Mouse (Mus musculus): ENCODE results near the gene Duox1.
"Not testable (repeated sequence)": the region's sequence is repeated elsewhere in the genome, so short reads cannot be mapped to it uniquely, and the experiment has no call there.

The Duox1 gene

DNA sequence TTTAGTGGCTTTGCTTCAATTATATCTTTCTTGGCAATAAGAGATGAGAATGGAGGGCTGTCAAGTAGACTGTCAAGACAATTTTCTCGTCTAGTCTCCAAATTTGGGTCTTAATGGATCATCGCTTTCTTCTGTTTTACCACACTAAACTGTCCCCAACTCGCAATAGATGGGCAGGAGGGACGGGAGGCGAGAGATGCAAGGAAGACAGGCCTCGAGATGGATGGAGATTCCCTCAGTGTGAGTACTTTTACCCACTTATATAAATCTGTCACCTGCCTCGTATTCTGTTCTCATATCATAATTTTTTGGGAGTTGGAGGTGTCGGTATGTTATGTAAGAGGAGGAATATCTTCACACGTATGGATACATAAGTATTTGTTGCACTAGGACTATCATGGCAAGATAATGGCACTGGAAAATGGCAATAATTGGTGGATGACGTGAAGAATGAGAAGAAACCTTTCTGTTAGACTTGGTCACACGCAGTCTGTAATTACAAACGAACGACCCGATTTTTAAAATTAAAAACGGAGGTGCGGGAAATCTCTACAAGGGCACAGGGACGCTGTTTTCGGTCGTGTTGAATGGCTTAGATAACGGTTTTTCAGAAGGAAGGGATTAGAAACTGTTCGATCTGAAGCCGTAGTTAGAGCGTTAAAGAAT is 59.3 kb downstream of the Duox1 start:
- no peak for DNase-seq (ENCODE audit: low read depth, low spot score)

DNA sequence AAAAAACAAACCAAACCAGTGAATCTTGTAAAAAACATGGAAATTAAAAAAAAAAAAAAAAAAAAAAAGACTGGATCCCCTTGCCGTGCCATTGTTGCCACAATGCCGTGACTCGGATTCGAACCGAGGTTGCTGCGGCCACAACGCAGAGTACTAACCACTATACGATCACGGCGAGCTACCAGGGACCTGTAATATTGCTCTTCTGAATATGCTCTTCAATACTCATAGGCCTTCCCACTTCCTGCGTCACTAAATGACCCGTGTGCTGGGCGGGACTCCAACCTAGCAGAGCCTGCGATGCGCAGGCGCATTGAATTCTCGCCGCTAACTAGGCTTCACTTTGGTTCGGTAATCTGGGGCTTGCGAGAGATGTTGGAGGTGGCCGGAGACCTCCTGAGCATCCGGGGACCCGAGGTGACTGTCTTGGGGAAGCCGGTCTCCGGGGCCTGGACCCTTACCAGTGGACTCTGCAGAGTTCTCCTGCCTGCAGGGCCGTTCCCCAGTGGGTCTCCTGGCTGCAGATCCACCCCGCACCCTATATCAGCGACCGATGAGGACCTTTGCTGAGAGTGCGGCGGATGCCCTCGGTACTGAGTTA is 60.0 kb downstream of the Duox1 start:
- DNase-seq (ENCODE audit: low read depth, low spot score): peak; percentile 91

DNA sequence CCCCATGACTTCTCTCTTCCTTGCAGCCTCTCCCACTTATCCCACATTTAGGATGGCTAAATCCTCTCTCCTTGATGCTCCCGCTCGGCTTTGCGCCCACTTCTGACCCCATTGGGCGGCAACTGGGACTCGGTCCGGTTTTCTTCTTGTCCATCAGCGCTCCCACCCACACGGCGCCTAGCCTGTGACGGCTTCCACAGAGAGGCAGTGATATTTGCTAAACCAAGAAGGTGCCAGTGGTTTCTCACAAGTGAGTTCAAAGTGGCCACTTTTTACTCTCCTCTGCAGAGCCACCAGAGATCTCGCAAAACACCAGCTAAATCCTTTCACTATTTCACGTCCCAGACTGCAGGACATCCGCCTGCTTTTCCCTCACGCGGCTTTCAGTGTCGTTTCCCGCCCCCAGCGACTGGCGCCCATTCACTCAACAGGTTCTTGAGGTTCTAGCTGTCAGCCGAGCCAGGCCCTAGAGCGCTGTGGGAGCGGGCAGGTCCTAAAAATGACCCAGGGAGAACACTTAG is 60.6 kb downstream of the Duox1 start:
- no peak for DNase-seq (ENCODE audit: low read depth, low spot score)

DNA sequence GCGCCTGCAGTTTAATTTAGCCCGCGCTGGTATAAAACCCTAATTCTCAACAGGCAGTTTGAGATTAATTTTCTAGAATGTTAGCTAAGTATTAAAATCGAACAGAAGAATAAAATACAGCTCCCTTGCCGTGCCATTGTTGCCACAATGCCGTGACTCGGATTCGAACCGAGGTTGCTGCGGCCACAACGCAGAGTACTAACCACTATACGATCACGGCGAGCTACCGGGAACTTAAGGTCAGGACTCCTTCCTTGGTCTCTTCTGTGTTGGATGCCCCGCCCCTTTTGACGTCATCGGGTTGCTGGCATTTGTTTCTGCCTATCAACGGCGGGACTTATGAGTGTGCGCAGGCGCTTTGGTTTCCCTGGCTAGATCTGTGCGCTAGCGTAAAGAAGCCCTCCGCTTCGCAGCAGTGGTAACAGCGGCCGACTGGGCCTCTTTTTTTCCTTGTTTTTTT is 61.8 kb downstream of the Duox1 start:
- peak; percentile 76 for DNase-seq (ENCODE audit: low read depth, low spot score)

DNA sequence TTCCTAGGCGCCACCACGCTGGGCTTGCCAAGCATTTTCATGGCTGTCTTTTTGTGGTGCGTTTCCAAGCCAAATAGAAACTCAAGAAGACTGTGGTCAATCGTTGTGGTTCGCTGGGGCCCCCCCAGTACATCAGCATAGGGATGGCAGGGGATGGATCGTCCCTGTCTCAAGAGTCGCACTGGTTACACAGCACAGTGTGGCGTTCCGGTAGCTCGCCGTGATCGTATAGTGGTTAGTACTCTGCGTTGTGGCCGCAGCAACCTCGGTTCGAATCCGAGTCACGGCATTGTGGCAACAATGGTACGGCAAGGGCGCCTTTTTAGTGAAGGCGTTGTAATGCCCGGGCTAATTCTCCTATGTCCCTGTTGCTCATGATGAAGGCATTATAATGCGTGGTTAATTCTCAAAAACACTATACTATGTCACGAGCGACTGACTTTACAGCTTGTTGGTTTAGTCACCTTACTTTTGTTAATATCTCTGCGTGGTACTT is 62.3 kb downstream of the Duox1 start:
- no peak for DNase-seq (ENCODE audit: low read depth, low spot score)

DNA sequence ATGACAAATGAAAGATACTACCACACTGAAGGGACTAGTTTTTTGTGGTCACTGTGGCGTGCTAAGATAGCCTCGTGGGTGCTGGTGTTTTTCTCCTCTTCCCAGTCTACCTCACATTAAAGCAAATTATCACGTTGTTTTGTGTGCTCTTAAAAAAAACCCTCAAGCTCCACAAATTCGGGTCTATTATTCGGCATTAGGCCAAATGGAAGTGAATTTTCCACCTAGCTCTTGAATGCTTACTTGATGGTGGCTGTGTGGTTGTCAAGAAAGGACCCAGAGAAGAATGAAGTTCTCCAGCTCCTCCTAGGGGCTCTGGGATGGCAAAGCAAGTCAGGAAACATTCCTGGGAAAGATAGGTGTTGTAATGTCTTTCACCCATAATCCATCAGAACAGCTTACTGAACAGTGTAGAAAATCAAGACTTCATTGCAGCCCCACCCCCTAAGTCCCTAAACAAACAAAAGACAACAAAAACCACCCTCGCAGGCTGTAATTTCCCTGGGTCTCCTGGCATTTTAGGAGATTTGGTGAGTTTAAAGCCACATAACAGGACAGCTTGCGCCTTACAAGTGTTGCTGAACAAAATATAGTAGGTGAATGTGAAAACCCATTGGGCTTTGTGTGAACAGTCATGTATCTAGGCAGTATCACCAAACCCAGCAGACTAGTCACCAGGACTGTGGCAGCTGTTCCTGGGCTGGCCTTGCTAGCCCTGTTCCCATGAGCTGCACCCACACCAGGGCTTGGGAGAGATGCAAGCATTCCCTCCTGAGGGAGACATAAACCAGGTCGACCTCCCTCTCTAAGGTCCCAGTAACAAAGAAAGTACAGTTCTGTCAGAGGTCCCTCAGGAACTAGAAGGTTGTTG is 63.2 kb downstream of the Duox1 start:
- no peak for DNase-seq (ENCODE audit: low read depth, low spot score)

GRCm38 (mm10) chr2:122379292-122379650 is 63.8 kb downstream of the Duox1 start:
- DNase-seq (ENCODE audit: low read depth, low spot score): no peak

DNA sequence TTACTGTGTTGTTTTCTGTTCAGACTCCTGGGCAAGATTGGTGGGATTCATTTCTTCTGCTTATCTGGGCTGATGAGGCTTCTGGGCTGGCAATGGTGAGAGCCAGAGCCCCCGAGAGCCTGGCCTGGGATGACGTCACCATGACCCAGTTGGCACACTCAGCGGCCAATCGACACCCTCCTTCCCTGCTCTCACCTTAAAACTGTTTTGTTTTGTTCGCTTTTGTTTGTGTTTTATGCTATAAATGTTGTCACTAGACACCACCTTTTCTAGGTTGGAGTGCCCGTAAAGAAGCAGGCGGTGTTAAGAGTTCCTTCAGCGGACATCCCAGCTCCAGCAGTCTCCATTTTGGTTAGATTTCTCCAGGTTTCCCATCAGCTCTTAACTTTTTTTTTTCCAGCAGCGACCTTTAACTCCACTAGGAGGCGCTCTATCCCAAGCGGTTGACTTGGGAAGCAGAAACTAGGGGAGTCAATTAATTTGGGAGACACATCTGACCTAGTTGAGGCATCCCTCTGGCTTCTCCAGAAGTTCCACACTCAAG is 65.4 kb downstream of the Duox1 start:
- no peak for DNase-seq (ENCODE audit: low read depth, low spot score)

GRCm38 (mm10) chr2:122381329-122382103 is 66.0 kb downstream of the Duox1 start:
- no peak for DNase-seq (ENCODE audit: low read depth, low spot score)

DNA sequence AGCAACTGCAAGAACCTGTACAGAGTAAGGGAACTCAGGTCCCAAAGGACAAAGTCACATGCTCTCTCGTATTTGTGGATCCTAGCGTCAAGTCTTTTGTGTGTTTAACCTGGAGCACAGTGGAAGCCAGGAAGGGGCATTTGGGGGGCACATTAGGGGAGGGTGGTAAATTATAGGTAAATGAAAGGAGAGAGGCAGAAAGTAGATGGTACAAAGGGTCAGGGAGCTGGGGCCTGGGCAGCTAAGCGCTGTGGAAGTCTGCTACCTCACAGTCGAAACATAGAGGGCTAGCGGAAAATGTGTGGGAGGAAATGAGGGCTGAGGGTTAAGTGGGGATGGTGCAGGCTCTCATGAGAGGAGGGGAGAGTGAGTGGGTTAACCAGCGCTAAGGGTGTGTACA is 66.6 kb downstream of the Duox1 start:
- no peak for DNase-seq (ENCODE audit: low read depth, low spot score)

- no peak for DNase-seq (ENCODE audit: low read depth, low spot score)
Observed at GRCm38 (mm10) chr2:122385095-122385494, 69.6 kb downstream of the Duox1 start.

- not testable (repeated sequence) for DNase-seq (ENCODE audit: low read depth, low spot score)
Observed at GRCm38 (mm10) chr2:122387135-122387534, 71.7 kb downstream of the Duox1 start.

DNA sequence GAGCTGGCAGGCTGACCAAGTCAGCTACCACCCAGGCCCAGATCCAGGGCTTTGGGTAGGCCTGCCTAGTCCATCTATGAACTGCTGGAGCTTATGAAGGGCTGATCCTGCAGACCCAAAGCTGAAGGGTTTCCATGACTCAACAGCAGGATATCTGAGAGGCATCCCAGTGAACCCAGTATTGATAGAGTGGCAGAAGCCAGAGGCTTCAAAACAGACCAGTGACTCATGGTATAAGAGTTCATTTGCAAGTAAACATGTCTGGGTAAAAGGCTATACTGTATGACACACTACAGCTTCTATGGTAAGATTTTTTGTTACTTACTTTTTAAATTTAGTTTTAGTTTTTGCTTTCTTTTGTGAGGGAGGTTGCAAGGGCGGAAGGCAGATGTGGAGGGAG is 80.7 kb downstream of the Duox1 start:
- DNase-seq (ENCODE audit: low read depth, low spot score): no peak

Data from WW6 (cell line).